Mouse (Mus musculus) stomach, embryonic 15.5 days (tissue): ENCODE measurements around the gene Tnfaip3. TPM values are rescaled to one million over a fixed set of nuclear protein-coding genes. Genes with fewer than 3 reads are reported as not detected.

ENCODE experiments used
- ATAC-seq: fragments of 200-750 bp; cut with Nextera tagmentation; 2 replicates; pipeline ENCODE4 v1.8.0; 2017; ENCODE audit warnings: low read depth, moderate number of reproducible peaks, moderate TSS enrichment; ENCODE audit not compliant: insufficient read depth, low FRiP score
- H3K27ac ChIP-seq: fragments of 300-500 bp; sonication (generic); 2 replicates; pipeline ENCODE4 v1.5.1; 2015; ENCODE audit warnings: mild to moderate bottlenecking, inconsistent platforms
- H3K27me3 ChIP-seq: fragments of 300-500 bp; sonication (generic); replicated peaks from 2 replicates; pipeline ENCODE4 v1.6.1; 2015; ENCODE audit warnings: inconsistent platforms
- H3K36me3 ChIP-seq: fragments of 300-500 bp; sonication (generic); 2 replicates; pipeline ENCODE4 v1.6.1; 2015; ENCODE audit warnings: inconsistent platforms
- H3K4me1 ChIP-seq: fragments of 300-500 bp; sonication (generic); 2 replicates; pipeline ENCODE4 v1.6.1; 2015; ENCODE audit warnings: inconsistent platforms
- H3K4me2 ChIP-seq: fragments of 300-500 bp; sonication (generic); 2 replicates; pipeline ENCODE4 v1.6.1; 2015; ENCODE audit warnings: mild to moderate bottlenecking, inconsistent platforms
- H3K4me3 ChIP-seq: fragments of 300-500 bp; sonication (generic); replicated peaks from 2 replicates; pipeline ENCODE4 v1.5.1; 2015; ENCODE audit warnings: inconsistent platforms
- H3K9ac ChIP-seq: fragments of 300-500 bp; sonication (generic); 2 replicates; pipeline ENCODE4 v1.6.1; 2015; ENCODE audit warnings: inconsistent platforms
- H3K9me3 ChIP-seq: fragments of 300-500 bp; sonication (generic); 2 replicates; pipeline ENCODE4 v1.6.1; 2016; ENCODE audit warnings: inconsistent platforms
- WGBS: fragments of 180-500 bp; shearing (Covaris S2); methylation state at CpG from one replicate; pipeline ENCODE4 v1.1.7; 2015; 5-methylcytosine and 5-hydroxymethylcytosine counted together
- polyA plus RNA-seq: library from polyadenylated mRNA; unstranded; fragments of >200 nt; fragmentation: Nextera tagmentation; extraction: Ambion mirVana; gene quantifications from 2 replicates; pipeline ENCODE4 v1.2.1, GENCODE M21; 2015

The Tnfaip3 gene
- polyA plus RNA-seq, 1 experiment from 2014 or later, result 2.6 TPM

- ATAC-seq, result no peak
These were observed 19.3 kb upstream of the Tnfaip3 start for GRCm38 (mm10) chr10:19034764-19035163.

DNA sequence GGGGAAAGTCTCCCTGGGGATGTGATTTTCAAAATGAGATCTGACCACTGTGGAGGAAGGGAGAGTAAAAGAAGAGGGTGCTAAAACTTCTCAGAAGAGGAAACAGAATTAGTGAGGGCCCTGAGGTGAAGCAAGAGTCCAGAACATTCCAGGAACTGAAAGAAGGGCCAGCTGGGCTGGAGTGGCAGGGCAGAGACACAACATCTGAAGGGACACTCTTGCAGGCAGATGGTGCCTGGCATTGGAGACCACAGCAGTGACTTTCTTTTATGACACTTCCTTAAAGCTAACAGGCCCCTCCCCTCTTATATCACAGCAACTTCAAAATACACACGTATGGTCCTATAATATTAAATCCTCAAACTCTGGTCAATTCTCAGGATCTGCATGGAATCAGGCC lies 18.2 kb upstream of the Tnfaip3 start:
- Histone ChIP-seq H3K36me3 (no peaks in the 10 kb centered on the region), H3K4me2 (no peak overlapping the region), H3K9ac (no peak overlapping the region), H3K27me3 (no peaks in the 10 kb centered on the region), H3K27ac (no peak overlapping the region), H3K4me3 (no peak overlapping the region), H3K9me3 (no peaks in the 10 kb centered on the region), H3K4me1 (no peaks in the 10 kb centered on the region)
- no peak for ATAC-seq
- 79% methylated on average over 1 of the region's 1 CpGs for WGBS

More at GRCm38 (mm10) chr10:19034764-19035163, 19.3 kb upstream of the Tnfaip3 start:
- H3K9me3 ChIP-seq, result no peaks in the 10 kb centered on the region
- no peaks in the 10 kb centered on the region for H3K36me3 ChIP-seq
- H3K4me2 ChIP-seq, result no peak overlapping the region
- 67% methylated on average over 3 of the region's 3 CpGs for WGBS
- no peak overlapping the region for H3K9ac ChIP-seq
- no peak overlapping the region for H3K27ac ChIP-seq
- no peak overlapping the region for H3K4me3 ChIP-seq
- H3K27me3 ChIP-seq, result no peaks in the 10 kb centered on the region
- no peaks in the 10 kb centered on the region for H3K4me1 ChIP-seq

GRCm38 (mm10) chr10:19031875-19032274 lies 16.4 kb upstream of the Tnfaip3 start:
- H3K9me3 ChIP-seq, result no peaks in the 10 kb centered on the region
- no peaks in the 10 kb centered on the region for H3K4me1 ChIP-seq
- H3K4me3 ChIP-seq, result no peak overlapping the region
- H3K36me3 ChIP-seq, result no peaks in the 10 kb centered on the region
- no peak overlapping the region for H3K4me2 ChIP-seq
- no peak overlapping the region for H3K9ac ChIP-seq
- H3K27ac ChIP-seq, result no peak overlapping the region
- no peaks in the 10 kb centered on the region for H3K27me3 ChIP-seq
- ATAC-seq, result no peak

DNA sequence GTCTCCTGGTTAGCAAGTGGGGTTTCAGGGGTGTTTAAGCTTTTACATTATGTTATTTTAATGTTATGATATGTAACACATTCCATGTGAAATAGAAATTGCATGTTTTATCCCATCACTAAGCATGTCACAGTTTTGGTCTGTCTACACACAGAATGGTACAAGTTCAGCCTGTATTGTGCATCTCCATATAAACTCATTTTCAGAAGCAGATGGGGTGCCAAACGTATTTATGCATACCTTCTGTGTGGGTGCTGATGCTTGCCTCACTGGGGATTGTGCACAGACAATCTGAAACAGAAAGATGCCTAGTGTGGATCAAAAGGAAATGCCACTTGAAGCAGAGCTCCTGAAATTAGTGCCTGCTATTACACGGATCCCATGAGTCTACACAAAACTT lies 15.2 kb upstream of the Tnfaip3 start:
- Histone ChIP-seq H3K4me3 (no peak overlapping the region), H3K36me3 (no peaks in the 10 kb centered on the region), H3K4me1 (no peaks in the 10 kb centered on the region), H3K9me3 (no peaks in the 10 kb centered on the region), H3K9ac (no peak overlapping the region), H3K4me2 (no peak overlapping the region), H3K27me3 (no peaks in the 10 kb centered on the region), H3K27ac (no peak overlapping the region)
- 80% methylated on average over 2 of the region's 2 CpGs for WGBS
- no peak for ATAC-seq

GRCm38 (mm10) chr10:19026710-19027109 lies 11.3 kb upstream of the Tnfaip3 start:
- Histone ChIP-seq H3K4me2 (no peak overlapping the region), H3K27me3 (no peaks in the 10 kb centered on the region), H3K9me3 (no peaks in the 10 kb centered on the region), H3K4me3 (no peak overlapping the region), H3K27ac (no peak overlapping the region), H3K9ac (no peak overlapping the region), H3K36me3 (no peaks in the 10 kb centered on the region), H3K4me1 (no peaks in the 10 kb centered on the region)
- 89% methylated on average over 5 of the region's 5 CpGs for WGBS
- no peak for ATAC-seq

GRCm38 (mm10) chr10:19024353-19024752 lies 8.9 kb upstream of the Tnfaip3 start:
- no peak overlapping the region for H3K4me3 ChIP-seq
- no peak overlapping the region for H3K4me2 ChIP-seq
- no peak overlapping the region for H3K27ac ChIP-seq
- no peaks in the 10 kb centered on the region for H3K4me1 ChIP-seq
- no peak for ATAC-seq
- no peaks in the 10 kb centered on the region for H3K9me3 ChIP-seq
- no peaks in the 10 kb centered on the region for H3K27me3 ChIP-seq
- 83% methylated on average over 5 of the region's 5 CpGs for WGBS
- no peaks in the 10 kb centered on the region for H3K36me3 ChIP-seq
- no peak overlapping the region for H3K9ac ChIP-seq

- Histone ChIP-seq H3K27ac (no peak overlapping the region), H3K9ac (no peak overlapping the region), H3K27me3 (no peaks in the 10 kb centered on the region), H3K4me1 (no peaks in the 10 kb centered on the region), H3K36me3 (no peaks in the 10 kb centered on the region), H3K4me2 (no peak overlapping the region), H3K4me3 (no peak overlapping the region), H3K9me3 (no peaks in the 10 kb centered on the region)
- 75% methylated on average over 5 of the region's 5 CpGs for WGBS
- ATAC-seq, result no peak
These were observed 8.3 kb upstream of the Tnfaip3 start for GRCm38 (mm10) chr10:19023622-19024326.

DNA sequence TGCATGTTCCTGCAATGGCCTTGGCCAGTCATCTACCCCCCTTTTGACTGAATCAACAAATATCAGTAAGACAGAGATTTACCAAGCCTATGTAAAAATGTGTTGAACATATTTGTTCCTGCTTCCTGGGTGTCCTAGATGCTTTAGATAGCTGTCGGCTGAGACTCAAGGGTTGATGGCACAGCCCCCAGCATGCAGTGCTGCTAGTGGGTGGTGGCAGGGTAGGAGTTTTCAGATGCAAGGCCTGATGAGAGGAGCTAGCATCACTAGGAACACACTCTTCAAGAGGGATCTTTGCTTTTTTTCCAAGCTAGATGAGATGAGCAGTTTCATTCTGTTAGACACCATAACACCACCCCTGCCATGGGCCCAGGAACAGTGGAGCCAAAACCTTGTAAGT lies 6.8 kb upstream of the Tnfaip3 start:
- H3K27me3 ChIP-seq, result no peaks in the 10 kb centered on the region
- H3K4me1 ChIP-seq, result no peaks in the 10 kb centered on the region
- WGBS, result 85% methylated on average over 1 of the region's 1 CpGs
- no peak overlapping the region for H3K9ac ChIP-seq
- H3K4me2 ChIP-seq, result no peak overlapping the region
- no peak overlapping the region for H3K27ac ChIP-seq
- H3K36me3 ChIP-seq, result no peaks in the 10 kb centered on the region
- no peak overlapping the region for H3K4me3 ChIP-seq
- ATAC-seq, result no peak
- no peaks in the 10 kb centered on the region for H3K9me3 ChIP-seq

DNA sequence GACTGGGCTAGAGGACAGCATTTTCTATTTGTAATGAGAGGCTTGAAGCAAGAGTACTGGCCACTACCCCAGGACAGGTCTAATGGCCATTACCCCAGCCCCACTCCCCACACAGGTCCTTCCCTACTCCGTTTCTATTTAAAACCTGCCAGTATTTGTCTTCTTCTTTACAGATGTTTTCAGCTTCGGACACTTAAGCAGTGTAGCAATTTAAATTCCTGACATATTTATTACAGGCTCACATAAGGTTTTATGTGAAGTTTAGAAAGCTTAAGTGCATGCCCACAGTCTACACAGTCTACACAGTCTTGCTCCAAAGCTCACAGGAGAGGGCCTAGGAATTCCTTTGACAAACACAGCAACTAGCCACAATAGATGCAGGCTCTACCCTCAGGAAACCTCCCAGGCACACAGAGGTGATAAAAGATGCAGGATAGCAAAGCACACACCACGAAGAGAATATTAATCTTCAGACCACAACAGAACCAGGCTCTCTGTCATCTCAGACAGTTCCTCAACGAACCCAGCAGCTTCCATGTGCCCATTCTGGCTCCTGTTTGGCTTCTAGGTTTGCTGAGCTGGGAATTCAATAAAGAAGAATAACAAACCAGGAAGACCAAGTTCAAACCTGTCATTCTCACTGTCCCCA lies 1.5 kb upstream of the Tnfaip3 start:
- no peak overlapping the region for H3K4me3 ChIP-seq
- H3K27me3 ChIP-seq, result no peaks in the 10 kb centered on the region
- WGBS, result 32% methylated on average over 4 of the region's 4 CpGs
- no peak overlapping the region for H3K4me2 ChIP-seq
- no peak for ATAC-seq
- H3K9me3 ChIP-seq, result no peaks in the 10 kb centered on the region
- no peak overlapping the region for H3K27ac ChIP-seq
- no peak overlapping the region for H3K9ac ChIP-seq
- H3K4me1 ChIP-seq, result peaks cover 8% of the 10 kb centered on the region
- no peaks in the 10 kb centered on the region for H3K36me3 ChIP-seq

DNA sequence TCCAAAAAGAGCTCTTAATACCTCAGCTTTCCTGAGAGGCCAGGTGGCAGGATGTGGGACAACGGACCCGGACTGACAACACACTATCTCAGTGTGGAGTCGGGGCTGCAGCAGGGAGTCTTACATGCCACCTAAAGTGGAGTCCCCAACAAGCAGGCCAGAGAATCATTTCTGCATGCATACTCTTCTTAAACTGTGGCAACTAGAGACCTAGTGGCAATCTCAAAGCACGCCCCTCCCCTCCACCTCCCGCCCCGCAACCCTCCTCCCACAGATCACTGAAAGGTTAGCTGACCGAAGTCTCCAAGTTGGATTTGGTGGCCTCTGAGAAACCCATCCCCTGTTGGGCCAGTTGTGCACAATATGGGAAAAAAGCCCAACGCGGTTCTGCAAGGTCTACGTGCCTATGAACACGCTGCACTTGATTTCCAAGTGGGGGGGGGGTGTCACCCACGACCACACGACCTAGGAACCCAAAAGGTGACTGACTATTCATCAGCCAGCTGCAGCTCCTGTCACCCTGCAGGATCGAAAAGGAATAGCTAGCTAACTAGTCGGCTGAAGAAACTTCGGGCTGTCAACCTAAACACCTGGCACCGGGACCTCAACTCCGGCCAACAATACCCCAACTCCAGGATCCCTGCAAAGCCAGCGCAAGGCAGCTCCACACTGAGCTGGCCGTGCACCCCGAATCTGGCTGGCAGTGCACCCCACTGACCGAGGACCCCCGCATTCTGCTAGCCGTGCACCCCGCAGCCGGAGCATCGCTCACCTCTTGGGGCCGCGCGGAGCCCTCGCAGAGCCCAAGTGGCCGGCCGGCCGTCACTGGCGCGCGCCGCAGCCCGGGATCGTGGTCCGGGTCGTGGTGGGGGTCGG lies 838 bp downstream of the Tnfaip3 start:
- Histone ChIP-seq H3K9me3 (no peaks in the 10 kb centered on the region), H3K9ac (peak overlapping the region; percentile 75), H3K4me2 (peak overlapping the region; percentile 89), H3K27ac (peak overlapping the region; percentile 77), H3K4me1 (peaks cover 8% of the 10 kb centered on the region), H3K27me3 (no peaks in the 10 kb centered on the region), H3K4me3 (peak overlapping the region; percentile 88), H3K36me3 (no peaks in the 10 kb centered on the region)
- under 1% methylated on average over 43 of the region's 43 CpGs for WGBS
- ATAC-seq, result no peak

DNA sequence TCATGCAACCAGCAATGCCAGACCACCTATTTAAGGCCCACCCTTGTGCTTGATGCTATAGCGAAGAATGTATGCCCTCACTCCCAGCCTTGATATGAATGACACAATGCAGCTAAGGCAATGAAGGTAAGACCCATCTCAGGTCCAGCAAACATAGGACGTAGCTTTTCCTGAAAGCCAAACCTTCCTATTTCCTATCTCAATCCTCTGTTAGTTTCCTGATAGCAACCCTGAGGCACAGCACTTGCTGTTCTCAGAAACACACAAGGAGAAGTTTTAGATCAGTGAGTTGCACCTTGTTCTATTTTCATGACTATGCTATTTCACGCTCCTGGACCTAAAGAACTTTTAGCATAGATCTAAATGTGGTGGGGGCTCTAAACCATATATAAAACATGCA lies 2.1 kb downstream of the Tnfaip3 start:
- Histone ChIP-seq H3K27ac (no peak overlapping the region), H3K4me3 (no peak overlapping the region), H3K4me1 (peaks cover 8% of the 10 kb centered on the region), H3K9ac (no peak overlapping the region), H3K36me3 (no peaks in the 10 kb centered on the region), H3K4me2 (no peak overlapping the region), H3K9me3 (no peaks in the 10 kb centered on the region), H3K27me3 (no peaks in the 10 kb centered on the region)
- 78% methylated on average over 3 of the region's 3 CpGs for WGBS
- ATAC-seq, result no peak

- H3K36me3 ChIP-seq, result no peaks in the 10 kb centered on the region
- WGBS, result 90% methylated on average over 3 of the region's 3 CpGs
- H3K9me3 ChIP-seq, result no peaks in the 10 kb centered on the region
- no peak overlapping the region for H3K4me3 ChIP-seq
- no peak for ATAC-seq
- H3K27me3 ChIP-seq, result no peaks in the 10 kb centered on the region
- no peak overlapping the region for H3K9ac ChIP-seq
- peaks cover 8% of the 10 kb centered on the region for H3K4me1 ChIP-seq
- no peak overlapping the region for H3K4me2 ChIP-seq
- no peak overlapping the region for H3K27ac ChIP-seq
These were observed 2.8 kb downstream of the Tnfaip3 start for GRCm38 (mm10) chr10:19012616-19013015.
